8 mouse cellular contexts compared by ENCODE assay signal in the genomic region with DNA sequence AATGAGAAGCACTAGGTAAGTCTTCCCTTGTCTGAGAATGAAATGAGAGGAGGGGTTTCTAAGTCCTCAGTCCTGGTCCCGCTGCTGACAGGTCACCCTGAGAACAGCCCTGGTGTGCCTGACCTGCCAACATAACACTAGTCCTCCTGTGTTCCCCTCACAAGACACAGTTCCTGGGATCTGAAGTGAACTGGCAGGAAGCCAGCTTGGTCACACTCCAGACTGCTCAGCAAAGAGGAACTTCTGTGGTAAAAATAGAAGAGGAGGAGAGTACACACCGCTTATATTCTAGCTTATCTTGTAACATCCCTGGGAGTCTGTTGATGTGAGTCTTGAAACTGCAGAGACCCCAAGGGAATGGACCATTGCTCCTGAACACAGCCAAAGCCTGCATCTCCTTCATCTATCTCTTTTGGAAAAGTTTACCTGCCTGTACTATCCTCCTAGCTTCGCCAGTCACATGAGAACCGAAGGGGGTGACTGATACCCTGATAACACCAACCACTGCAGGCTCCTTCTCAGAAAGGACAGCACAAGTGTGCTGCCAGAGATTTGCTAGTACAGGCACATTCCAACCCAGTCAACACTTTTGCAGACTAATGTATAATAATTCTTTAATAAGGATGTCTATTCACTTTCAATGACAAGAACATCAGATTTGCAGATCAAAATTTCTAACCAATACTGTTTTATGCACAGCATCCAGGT. TPM values are rescaled to one million over a fixed set of nuclear protein-coding genes. Genes with fewer than 3 reads are reported as not detected.
DNase-seq lines count a peak whose midpoint lies in the region; ATAC-seq and TF ChIP-seq lines count a peak whose summit lies in the region.

No protein-coding gene starts in this region.

- no peak for ATAC-seq in liver, embryonic 11.5 days (replicated peaks; ENCODE audit: low FRiP score)
- peak; percentile 76 for ATAC-seq in heart, embryonic 13.5 days (ENCODE audit: extremely low read depth, insufficient number of reproducible peaks, low FRiP score, low TSS enrichment)

- DNase-seq in liver, adult 2 months (ENCODE audit: extremely low read depth, low read depth, low spot score): peak; percentile 9
- DNase-seq in liver, embryonic 11.5 days (ENCODE audit: low spot score): no peak
- peak; percentile 38 for DNase-seq in cerebellum, postnatal 36 days
- DNase-seq in left cerebral cortex, adult 9 months (ENCODE audit: low spot score in 2 of 2): peak; percentile 19 to 58
- DNase-seq in skeletal muscle tissue, adult 2 months (ENCODE audit: low read depth, low spot score): peak; percentile 83
- DNase-seq in embryo, embryonic 10.5 days (ENCODE audit: low spot score): no peak
- DNase-seq in thymus, postnatal 36 days: no peak

- H3K27me3 ChIP-seq in liver, adult 2 months (ENCODE audit: control insufficient read depth, insufficient read depth, low read length): no peaks in the 10 kb centered on the region
- no peaks in the 10 kb centered on the region for H3K27me3 ChIP-seq in liver, embryonic 11.5 days (replicated peaks; ENCODE audit: control insufficient read depth, insufficient read depth, low read length)
- H3K27me3 ChIP-seq in heart, embryonic 13.5 days (replicated peaks): no peaks in the 10 kb centered on the region

- H3K79me2 ChIP-seq in liver, adult 2 months (ENCODE audit: control insufficient read depth, insufficient read depth, low read length): no peaks in the 10 kb centered on the region

- TF ChIP-seq POLR2A in liver, adult 2 months (IDR thresholded peaks at IDR 0.05; ENCODE audit: extremely low read depth, insufficient read depth, low read length): no peak

- no peak overlapping the region for H3K27ac ChIP-seq in liver, adult 2 months (replicated peaks; ENCODE audit: insufficient read depth, low read depth, low read length)
- H3K27ac ChIP-seq in liver, embryonic 11.5 days (ENCODE audit: low read depth, low read length): no peak overlapping the region
- H3K27ac ChIP-seq in heart, embryonic 13.5 days (replicated peaks): peak overlapping the region; percentile 82

- no peaks in the 10 kb centered on the region for H3K4me1 ChIP-seq in liver, adult 2 months (ENCODE audit: control insufficient read depth, insufficient read depth, low read length)
- no peaks in the 10 kb centered on the region; the same call in 1 of the 2 replicates for H3K4me1 ChIP-seq in liver, embryonic 11.5 days (replicated peaks; ENCODE audit: control insufficient read depth, insufficient read depth, low read length)
- peaks cover 20% of the 10 kb centered on the region for H3K4me1 ChIP-seq in heart, embryonic 13.5 days

- H3K9ac ChIP-seq in liver, adult 2 months (ENCODE audit: low read depth, low read length): no peak overlapping the region
- H3K9ac ChIP-seq in liver, embryonic 11.5 days (ENCODE audit: low read depth, low read length): no peak overlapping the region
- H3K9ac ChIP-seq in heart, embryonic 13.5 days: no peak overlapping the region

- 76% methylated on average over 4 of the region's 4 CpGs for WGBS in liver, adult 2 months
- WGBS in liver, embryonic 11.5 days: 44% methylated on average over 4 of the region's 4 CpGs
- WGBS in heart, embryonic 13.5 days: 21% methylated on average over 4 of the region's 4 CpGs

- no peaks in the 10 kb centered on the region for H3K9me3 ChIP-seq in liver, embryonic 11.5 days (ENCODE audit: control insufficient read depth, low read length)
- H3K9me3 ChIP-seq in heart, embryonic 13.5 days: no peaks in the 10 kb centered on the region

- H3K4me3 ChIP-seq in liver, adult 2 months (ENCODE audit: insufficient read depth, low read depth, low read length): no peak overlapping the region
- no peak overlapping the region for H3K4me3 ChIP-seq in liver, embryonic 11.5 days (ENCODE audit: low read depth, low read length)
- H3K4me3 ChIP-seq in heart, embryonic 13.5 days: no peak overlapping the region

- H3K4me2 ChIP-seq in liver, embryonic 11.5 days: no peak overlapping the region
- peak overlapping the region; percentile 40 for H3K4me2 ChIP-seq in heart, embryonic 13.5 days

- no peak for TF ChIP-seq CTCF in liver, adult 2 months (IDR thresholded peaks at IDR 0.05; ENCODE audit: low read depth, low read length)

- no peaks in the 10 kb centered on the region for H3K36me3 ChIP-seq in liver, adult 2 months (ENCODE audit: control insufficient read depth, insufficient read depth, low read length)
- H3K36me3 ChIP-seq in liver, embryonic 11.5 days (ENCODE audit: control insufficient read depth, insufficient read depth, low read length): no peaks in the 10 kb centered on the region
- H3K36me3 ChIP-seq in heart, embryonic 13.5 days: no peaks in the 10 kb centered on the region

RNA-seq across cellular contexts. Expression of a gene that starts 42.3 kb away (rescaled TPM):
- total RNA-seq in liver, adult 2 months (2014; rRNA removed): 83.0 and 91.4 TPM in 2 replicates
- 124 and 164 TPM in 2 replicates for polyA plus RNA-seq in liver, adult 2 months (2012; rRNA removed)
- polyA plus RNA-seq in liver, embryonic 11.5 days (2014; fragmentation: Nextera tagmentation; extraction: Ambion mirVana): 10.4 and 11.6 TPM in 2 replicates
- 97.1 and 106 TPM in 2 replicates for polyA plus RNA-seq in heart, embryonic 13.5 days (2015; fragmentation: Nextera tagmentation; extraction: Ambion mirVana)

Comparison
In these comparisons a context has a peak if more than half of its experiments do, and no peak if none do; other contexts are left out.
1. DNase-seq: peak in liver, adult 2 months (single experiment), cerebellum, postnatal 36 days (2 of 2), left cerebral cortex, adult 9 months (2 of 2) and skeletal muscle tissue, adult 2 months (single experiment); none in liver, embryonic 11.5 days (single experiment), embryo, embryonic 10.5 days (single experiment) and thymus, postnatal 36 days (0 of 2).